Mouse (Mus musculus) 3T3-L1 (cell line): ENCODE measurements around the gene Bmf.
A peak's percentile ranks its signal among the peaks of the same experiment; 100 is the strongest.

Source experiments
- DNase-seq: peaks from one replicate; pipeline ENCODE4 v3.0.0-alpha.2; 2015; ENCODE audit warnings: low read depth, low spot score

Gene Bmf

DNA sequence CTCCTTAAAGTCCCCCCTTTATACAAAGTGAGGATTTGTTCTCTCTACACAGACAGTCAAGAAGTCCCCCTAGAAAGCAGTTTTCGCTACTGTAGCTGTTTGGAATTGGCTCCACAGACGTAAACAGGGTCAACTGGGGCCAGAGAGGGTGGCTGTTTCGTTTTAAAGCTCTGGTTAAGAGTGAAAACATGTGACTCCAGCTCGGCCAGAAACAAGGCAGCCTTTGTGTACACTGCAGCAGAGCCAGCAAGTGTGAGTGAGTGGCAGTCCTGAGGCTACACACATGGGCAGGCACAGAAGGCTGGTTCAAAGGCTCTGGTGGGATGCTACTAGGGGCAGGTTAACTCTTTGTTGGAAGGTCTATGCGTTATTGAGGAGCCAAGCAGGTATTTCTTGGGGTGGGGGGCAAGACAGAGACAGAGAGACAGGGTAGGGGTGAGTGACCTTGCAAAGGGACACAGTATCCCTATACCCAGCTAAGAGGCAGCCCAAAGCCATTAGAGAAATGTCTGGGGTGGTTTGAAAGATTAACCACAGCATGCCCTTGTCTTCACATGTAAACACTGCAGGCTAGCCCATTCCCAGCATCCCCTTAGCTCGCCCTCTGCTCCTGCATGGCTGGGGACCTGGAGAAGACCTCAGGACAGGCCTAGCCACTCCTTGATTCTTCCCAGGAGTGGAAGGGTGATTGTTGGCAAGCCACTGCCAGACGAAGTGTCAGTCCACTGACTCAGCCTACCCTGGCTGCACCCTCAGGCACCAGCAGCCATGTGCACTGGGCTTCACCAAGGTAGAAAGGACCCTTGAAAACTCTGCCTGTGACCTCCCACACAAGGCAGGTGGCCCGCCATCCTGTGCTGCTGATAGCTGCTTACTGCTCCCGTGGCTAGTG lies 29.2 kb downstream of the Bmf start:
- DNase-seq = peak; percentile 81

DNA sequence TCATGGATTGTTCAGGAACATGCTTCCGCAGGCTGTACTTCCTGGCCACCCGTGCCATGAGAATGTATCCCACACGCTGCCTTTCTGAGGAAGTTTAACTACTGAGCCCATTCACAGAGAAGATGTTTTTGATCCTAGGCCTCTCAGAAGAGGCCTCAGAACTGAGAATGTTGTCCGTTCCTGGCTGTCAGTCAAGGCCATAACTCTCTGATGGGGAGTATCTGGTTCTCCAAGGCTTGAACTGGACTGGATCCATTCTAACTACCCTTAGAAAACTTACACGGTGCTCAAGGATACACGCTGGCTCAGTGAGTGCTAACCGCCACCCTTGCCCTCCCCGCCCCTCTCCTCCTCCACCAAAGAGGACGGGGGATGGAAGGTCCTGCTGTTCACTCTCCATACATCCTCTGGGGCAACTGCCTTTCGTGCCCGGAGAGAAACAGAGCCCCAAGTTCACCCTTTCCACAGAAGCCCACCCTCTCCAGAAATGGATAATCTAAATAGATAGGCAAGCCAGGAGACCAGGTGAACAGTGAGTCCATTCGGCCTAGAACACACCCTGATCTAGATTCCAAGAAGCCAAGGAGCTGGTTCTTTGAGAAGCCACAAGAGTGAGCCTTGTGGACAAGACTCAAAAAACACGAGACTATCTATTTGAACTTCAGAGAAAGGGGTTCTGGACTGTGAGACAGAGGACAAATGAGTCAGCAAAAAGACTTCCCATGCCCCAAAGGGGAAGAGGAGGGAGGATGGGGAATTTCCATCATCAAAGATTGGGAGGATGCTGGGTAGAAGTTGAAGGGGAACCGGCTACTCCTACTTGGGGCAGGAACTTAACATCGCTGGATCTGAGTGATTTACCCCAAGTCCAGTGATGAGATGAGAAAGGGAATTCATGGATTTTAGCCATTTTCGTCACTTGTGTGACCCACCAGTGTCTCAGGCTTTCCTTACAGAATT lies 36.8 kb downstream of the Bmf start:
- no peak for DNase-seq

DNA sequence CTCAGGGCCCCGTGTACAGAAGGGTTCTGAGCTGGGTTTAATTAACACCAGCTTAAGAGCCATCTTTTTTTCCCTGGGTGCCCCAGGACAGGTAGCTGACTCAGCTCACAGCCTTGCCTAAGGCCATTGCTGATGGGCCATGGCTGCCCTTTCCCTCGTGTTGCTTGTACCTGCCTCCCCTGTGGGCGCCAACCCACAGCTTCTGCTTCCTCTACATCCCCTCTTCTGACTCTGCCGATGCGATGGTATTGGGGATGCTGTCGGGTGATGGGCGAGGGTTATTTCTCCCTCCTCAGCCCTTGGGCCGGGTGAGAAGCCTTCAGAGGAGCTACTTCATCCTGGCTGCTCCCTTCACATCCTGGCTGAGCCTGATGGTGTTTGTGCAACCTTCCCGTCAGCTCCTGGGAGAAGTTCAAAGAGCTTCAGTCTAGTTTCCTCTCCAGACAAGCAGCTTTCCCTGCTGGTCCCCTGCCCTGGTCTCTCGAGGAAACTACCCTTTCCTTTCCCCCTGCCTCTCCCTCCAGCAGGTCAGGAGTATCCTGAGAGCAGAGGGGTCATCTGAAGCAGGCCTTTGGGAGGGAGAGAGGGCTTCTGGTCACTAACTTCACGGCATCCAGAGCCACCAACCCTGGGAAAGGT lies 37.6 kb downstream of the Bmf start:
- no peak for DNase-seq

DNA sequence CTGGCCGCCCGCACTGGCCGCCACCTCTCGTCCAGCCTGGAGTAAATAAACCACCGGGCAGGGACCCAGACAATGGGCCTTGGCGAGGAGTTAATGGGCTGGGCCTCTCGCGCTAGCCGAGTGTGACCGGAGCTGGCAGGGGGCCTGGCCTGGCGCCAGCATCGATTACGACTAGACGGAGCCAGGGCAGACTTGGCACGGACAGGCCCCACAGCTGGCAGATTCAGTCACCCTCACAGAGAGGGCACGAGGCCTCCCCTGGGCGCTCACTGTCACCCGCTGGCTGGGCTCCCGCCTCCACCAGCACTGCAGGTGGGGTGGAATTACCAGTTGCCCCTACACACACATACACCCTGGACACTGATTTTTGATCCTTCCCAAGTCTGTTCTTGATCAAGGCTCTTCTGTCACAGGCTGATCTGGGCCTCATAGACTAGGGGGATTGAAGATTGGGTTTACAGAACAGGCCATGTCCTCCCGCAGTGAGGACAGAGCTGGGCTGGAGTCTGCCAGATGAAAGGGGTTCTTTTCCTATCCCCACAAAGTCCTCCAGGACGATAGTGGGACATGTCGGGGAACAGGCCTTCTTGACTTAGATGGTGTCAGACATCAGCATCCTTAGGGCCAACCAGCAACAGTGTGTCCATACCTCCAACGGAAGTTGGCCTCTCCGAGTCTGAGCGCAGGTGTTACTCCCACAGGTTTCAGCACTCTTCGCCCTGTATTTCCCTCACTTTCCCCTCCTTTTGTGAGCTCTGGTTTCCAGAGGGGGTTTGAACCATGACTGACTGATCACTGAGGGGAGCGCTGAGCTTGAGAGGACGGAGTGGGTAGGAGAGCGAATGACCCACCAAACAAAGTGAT lies 38.8 kb downstream of the Bmf start:
- no peak for DNase-seq

DNA sequence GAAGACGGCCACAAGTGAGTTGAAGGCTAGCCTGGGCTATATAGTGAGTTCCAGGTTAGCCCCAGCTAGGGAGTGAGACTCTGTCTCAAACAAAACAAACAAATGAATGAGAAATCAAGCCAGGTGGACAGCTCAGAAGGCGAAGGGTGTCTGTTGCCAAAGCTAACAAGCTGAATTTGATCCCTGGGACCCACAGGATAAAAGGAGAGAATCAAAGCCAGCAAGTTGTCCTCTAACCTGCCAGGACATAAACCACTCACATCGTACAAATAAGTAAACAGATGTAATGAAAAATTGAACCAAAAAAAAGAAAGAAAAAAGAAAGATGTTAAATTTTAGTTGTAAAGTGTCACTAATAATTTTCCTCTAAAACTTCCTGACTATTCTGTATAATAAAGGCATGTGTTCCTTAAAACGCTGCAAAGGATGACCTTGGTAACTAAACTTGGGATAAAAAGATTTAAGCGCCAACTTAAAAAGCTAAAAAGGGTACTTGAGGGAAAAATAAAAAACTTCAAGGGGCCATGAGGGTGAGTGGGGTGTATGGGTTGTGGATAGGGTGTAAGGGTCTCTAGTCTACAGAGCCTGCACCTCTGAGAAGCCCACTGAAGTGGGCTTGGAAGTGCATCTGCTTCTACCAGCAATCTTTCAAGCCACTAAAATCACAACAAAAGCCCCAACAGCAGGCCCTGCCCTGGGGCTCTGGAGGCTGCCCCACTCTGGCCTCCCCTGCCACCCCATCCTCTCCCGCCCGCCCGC lies 39.6 kb downstream of the Bmf start:
- no peak for DNase-seq

DNA sequence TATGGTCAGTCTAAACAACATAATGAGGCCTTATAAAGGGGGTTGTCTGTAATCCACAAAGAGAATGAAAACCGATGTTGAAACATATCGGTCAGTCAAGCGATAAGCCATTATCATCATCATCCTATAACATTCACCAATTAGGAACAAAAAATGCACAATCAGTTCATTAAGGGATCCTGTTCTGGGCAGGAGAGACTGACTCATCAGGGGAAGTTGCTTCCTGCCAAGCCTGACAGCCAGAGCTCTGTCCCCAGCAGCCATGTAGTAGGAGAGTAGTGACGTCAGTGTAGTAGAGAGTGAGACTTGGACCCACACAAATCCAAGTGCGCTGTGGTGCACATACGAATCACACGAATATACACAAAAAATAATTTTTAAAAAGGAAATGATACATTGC lies 42.4 kb downstream of the Bmf start:
- peak; percentile 55 for DNase-seq

DNA sequence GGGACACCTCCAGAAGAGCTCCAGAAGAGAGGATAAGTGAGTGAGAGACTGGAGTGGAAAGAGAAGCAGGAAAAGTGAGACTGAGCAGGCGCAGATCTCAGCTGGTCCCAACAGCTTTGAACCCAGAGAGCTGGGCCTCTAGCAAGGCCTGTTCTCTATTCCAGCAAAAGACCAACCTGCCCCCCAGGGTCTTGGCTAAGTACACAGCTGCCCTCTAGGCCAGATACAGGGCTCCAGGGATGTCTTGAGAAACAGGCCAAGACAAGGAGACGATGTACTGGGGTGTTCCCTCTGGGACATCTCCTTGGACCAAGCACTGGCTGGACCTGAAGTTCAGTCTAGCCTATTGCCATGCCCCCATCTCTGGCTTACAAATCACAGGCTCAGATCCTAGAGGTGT lies 49.3 kb downstream of the Bmf start:
- DNase-seq = no peak

DNA sequence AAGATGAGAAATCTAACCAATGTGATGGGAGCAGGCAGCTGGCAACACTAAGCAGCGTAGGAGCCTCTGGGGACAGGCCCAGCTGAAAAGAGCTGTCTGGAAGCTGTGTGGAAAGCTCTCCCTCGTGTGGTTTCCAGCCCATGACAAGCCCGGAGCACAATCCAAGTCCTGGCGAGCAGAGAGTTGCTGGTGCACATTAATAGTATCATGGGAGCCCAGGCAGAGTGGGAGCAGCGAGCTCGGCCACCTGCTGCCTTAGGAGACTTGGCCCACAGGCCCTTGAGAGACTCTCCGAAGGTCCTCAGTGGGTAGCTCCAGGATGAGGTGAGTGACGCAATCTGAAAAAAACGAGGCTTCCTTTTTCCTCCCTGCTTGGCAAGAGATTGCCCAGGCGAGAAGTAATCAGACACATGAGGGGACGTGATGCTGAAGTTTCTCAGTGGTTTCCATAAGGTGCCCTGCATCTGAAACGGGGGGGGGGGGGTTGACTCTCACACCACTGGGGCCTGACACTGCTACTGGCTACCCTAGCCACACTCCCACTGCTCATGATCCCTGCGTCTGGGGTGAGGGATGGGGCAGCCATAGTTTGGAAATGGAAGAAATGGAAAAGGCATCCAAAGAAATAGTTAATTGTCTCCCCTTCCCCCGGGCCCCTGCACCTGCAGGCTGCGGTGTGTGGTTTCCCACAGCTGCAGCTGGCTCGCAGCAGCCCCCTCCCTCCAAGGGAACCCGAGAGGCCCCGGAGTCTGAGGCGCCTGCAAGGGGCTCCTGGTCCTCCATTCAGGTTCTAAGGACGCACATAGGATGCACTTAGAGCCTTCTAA lies 50.1 kb downstream of the Bmf start:
- no peak for DNase-seq

DNA sequence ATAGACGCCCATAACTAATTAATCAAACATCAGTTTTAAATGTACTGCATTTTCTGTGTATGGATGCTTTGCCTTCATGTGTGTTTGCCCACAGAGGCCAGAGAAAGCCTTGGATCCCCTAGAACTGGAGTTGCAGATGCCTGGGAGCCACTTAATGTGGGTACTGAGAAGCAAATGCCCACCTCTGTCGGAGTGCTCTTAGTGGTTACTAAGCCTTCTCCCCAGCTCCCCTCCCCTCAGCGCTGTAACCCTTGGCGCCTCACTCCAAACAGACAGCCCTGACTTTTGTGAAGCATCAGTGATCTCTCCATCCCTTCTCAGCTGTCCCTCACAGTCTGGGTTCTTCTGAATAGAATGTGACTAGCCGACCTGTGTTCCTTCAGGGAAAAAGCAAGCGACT lies 51.0 kb downstream of the Bmf start:
- DNase-seq = no peak

DNA sequence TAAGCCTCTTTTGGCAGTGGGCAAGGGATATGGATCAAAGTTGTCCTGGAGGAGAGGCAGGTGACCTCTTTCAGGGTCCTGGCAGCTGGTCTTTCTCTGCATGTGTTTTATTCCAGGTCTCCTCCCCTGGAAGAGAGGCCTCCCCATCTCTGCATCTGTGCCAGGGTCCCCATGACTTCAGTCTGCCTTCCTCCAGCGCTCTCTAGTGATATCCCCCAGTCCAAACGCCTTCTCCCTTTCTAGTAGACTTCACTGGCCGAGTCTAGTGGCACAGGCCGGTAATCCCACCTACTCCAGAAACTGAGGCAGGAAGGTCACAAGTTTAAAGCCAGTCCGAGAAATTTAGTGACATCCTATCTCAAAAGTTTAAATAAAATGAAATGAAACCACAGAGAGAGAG lies 51.6 kb downstream of the Bmf start:
- no peak for DNase-seq

DNA sequence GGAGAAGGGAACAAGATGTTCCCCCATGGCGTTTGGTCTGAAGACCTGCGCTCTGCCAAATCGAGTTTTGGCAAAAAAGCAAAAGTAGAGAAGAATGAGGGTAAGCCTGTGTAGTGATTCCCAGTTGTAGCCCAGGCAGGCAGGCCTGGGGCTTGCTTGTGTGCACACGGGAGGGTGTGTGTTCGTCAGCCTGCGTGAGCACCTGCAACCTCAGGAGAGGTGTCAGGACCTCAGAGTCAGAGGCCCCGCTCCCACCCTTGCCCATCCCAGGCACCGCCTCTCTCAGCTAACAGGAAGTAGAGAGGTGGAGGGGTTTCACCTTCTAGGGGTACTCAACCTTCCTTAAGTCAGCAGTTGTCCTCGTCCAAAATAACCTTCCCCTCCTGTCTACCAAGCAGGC lies 54.5 kb downstream of the Bmf start:
- no peak for DNase-seq

DNA sequence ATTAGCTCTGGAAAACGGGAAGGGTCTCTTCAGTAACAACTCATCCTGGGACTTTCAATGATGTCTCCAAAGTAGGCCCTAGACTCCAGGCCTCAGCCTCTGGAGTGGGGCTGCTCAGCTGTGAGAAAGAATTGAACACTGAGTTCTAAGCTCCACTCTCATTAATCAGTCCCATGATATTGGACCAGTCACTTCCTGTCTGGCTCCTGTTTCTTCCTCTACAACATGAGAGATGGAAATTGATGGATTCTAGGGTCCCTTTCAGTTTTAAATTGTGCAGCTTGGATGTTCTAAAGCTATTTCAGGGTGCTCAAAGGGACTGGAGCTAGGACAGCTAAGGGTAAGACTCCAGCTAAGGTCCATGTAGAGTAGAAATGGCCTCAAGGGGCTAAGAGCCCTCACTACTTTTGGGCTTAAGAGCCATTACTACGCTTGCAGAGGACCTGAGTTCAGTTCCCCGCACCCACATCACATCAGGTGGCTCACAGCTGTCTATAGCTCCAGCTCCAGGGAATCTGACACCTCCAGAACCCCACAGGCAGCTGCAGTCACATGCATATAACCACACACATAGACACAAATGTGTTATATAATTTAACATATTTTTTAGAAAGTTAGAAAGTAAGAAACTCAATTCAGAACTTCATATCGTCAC lies 57.6 kb downstream of the Bmf start:
- DNase-seq = no peak

DNA sequence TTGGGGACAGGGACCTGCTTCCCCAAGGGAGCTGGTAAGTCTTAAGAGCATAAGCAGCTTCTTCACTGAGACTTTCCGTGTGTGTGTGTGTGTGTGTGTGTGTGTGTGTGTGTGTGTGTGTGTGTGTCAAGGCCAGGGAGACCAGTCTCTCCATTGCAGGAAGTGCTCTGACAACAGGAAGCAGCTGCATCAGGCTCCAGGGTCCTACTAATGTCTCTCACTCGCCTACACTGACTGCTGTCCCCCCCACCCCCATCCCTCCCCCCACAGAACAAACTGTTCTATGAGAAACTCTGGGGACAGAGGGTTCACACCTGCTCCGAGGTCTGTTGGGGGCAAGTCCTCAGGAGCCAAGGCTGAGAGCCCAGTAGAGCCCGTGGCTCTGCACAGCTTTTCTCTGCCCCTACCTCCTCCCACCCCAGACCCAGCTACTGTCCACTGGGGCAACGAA lies 58.2 kb downstream of the Bmf start:
- no peak for DNase-seq

DNA sequence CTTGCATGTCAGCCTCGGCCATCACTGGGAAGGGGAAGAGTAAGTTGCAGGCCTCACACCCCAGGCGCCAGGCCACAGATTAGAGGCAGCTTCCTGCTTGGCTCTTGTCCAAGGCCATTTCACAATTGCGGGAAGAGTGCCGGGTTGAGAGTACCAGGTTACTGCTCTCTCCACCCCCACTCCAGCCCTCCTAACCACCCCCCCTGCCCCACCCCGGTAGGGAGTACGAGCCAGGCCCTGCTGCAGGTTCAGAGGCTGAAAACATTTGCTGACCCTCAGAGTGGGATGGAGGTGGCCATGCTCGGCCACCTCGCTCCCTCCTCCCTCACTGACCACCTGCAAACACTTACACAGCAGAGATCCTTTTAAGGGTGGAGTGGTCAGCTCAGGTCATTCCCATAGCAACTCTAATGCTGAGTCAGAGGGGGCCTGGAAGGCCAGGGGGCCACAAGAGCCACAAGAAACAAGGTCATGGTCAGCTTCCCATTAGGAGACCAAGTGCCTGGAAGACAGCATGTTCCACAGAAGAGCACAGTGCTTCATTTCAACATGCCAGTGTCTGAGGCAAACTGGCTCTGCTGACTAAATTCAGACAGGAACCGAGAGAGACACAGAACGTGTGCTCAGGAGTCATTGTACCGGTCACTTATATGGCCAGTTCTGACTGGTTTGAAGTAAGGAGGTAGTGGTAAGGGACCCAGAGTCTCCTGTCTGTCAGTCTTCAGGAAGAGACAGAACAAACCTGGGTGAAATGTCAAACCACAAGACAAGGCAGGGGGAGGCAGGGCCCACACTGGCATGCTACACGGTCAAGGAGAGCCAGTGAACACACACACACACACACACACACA lies 59.0 kb downstream of the Bmf start:
- DNase-seq = peak; percentile 66

DNA sequence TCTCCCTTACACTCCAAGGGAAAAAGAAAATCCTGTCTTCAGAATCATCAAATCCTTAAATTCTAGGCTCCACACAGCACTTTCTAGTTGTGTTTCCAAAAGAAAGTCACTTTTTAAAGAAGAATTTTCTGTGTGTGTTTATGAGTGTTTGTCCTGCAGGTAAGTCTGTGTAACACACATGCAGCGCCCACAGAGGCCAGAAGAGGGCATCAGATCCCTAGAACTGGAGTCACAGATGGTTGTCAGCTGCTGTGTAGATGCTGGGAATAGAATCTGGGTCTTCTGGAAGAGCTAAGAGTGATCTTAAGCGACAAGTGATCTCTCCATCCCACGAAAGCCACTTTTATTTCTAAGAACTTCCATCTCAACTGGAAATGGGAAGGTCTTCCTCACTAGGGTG lies 61.7 kb downstream of the Bmf start:
- DNase-seq = peak; percentile 61

DNA sequence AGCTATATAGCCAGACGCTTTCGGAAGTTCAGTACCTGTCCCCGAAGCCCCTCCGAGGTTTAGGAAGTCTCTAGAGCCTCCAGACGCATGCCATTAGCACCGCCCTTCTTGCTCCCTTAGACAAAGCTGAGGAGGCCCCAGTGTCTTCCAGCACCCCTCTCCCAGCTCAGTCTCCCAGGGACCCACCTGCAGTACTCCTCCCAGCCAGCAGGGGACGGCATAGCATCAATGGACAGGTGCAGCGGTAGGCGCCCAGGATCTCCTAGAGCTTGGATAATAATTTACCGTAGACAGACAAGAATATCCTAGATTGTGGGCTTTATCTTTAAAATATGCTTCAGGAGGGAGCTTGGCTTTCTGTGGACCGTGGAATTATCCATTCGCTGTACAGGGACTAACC lies 62.6 kb downstream of the Bmf start:
- DNase-seq = peak; percentile 84

DNA sequence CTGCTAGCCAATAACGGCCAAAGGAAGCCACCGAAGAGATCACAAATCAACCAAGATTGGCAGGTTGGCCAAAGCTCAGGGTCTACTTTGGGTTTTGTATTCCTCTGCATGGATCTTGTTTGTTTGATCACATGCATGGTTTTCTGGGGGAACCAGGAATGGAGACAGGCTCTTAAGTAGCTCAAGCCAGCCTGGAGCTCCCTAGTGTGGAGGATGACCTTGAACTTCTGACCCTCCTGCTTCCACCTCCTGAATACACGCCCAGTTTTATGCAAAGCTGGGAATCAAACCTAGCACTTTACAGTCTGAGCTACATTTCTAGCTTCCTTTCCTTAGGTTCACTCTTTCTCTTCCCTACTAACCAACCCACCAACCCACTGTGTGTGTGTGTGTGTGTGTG lies 64.1 kb downstream of the Bmf start:
- DNase-seq = no peak

DNA sequence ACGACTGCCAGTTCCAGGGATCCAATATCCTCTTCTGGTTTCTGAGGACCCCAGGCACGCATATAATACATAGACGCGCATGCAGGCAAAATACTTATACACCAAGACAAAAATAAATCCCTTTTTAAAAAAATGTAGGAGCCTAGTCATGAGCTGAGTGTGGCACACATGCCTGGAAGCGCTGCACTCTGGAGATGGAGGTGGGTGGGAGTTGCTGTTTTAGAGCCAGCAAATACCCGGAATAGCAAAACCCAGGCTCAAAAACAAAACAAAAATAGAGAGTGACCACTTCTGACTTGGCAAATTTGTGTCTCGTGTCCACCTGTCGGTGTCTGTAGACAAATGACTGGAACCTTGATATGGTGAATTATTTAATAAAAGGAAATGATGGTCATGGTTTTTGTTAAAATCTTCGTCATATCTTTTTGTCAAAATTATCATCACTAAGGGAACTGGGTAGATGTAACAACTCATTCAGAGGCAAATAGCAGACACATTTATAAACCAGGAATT lies 65.0 kb downstream of the Bmf start:
- DNase-seq = no peak
